Mouse (Mus musculus): ENCODE data around the gene Cpa2.

GRCm38 (mm10) chr6:30568069-30568468 lies 26.7 kb downstream of the Cpa2 start, which contains the start of gene Cpa4:
- TF ChIP-seq POLR2A (IDR thresholded peaks at IDR 0.05; ENCODE audit: low read depth, low read length) (no peak), CTCF (conservative IDR thresholded peaks at IDR 0.05; ENCODE audit: insufficient read depth, insufficient read length, low read depth, low read length) (no peak)
